Mouse (Mus musculus): Measurements from ENCODE around the gene Gm10428. TPM values are rescaled to one million over a fixed set of nuclear protein-coding genes. Genes with fewer than 3 reads are reported as not detected.

Gm10428 gene
- polyA plus RNA-seq, 1 experiment = not detected

- DNase-seq (ENCODE audit: low read depth in 1 of 2, low spot score in 2 of 2) = no peak
- WGBS = 94% methylated on average over 7 of the region's 7 CpGs
- no peaks in the 10 kb centered on the region for H3K4me1 ChIP-seq (ENCODE audit: control insufficient read depth, insufficient read depth, insufficient read length)
- no peaks in the 10 kb centered on the region for H3K27me3 ChIP-seq (ENCODE audit: control insufficient read depth, insufficient read depth, low read length)
- TF ChIP-seq CTCF (IDR thresholded peaks at IDR 0.05; ENCODE audit: extremely low read depth, insufficient read depth, insufficient read length, insufficient replicate concordance) (no peak), POLR2A (IDR thresholded peaks at IDR 0.05; ENCODE audit: low read depth, low read length) (no peak)
- H3K36me3 ChIP-seq (ENCODE audit: control insufficient read depth, insufficient read depth, low read length) = peaks cover 5% of the 10 kb centered on the region; the same call in 1 of the 2 replicates
- no peak overlapping the region for H3K27ac ChIP-seq (ENCODE audit: insufficient read depth, low read length)
- H3K4me3 ChIP-seq (ENCODE audit: extremely low read depth, insufficient read depth, insufficient read length) = no peak overlapping the region
These were observed 23.6 kb downstream of the Gm10428 start for GRCm38 (mm10) chr11:62776510-62776909.

DNA sequence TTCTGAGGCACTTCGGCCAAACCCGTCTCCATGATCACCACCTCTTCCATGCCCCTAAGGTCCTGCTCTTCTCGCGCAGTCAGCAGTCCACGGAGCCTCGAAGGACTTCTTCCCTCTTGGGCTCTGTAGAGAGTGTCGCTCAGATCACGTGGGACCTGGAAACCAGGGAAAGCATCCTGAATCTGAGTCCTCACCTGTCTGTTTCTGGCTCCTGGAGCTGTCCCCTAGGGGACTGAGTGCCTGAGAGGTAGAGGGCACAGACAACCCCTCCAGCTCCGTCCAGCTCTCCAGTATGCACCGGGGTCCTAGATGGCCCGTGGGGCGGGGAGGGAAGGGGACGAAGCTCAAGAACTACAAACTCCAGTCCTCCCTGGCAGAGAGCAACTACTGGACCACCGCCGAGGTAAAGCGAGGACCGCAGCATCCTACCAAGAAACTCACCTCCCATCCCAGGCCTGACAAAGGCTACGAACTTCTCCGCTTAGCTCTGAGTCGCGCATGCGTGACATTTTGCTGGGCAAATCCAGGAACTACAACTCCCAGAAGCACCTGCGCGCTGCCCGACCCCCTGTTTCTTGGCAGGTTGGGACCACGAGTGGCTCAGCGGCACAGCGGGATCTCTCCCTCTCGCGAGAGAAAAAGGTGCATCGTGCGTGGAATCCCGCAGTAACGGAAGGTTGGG is 36.2 kb downstream of the Gm10428 start, which contains the start of gene Zfp286:
Gene Zfp286, minus strand, starts transcription at position 528 of the 682 bp plus-strand sequence.
- no peak for TF ChIP-seq CTCF (IDR thresholded peaks at IDR 0.05; ENCODE audit: extremely low read depth, insufficient read depth, insufficient read length, insufficient replicate concordance)
- Histone ChIP-seq H3K4me3 (ENCODE audit: extremely low read depth, insufficient read depth, insufficient read length) (peak within 1 kb of the TSS; percentile 59), H3K27ac (ENCODE audit: insufficient read depth, low read length) (no peak within 1 kb of the TSS), H3K36me3 (ENCODE audit: control insufficient read depth, insufficient read depth, low read length) (no peaks in the 10 kb centered on the region), H3K27me3 (ENCODE audit: control insufficient read depth, insufficient read depth, low read length) (no peaks in the 10 kb centered on the region), H3K4me1 (ENCODE audit: control insufficient read depth, insufficient read depth, insufficient read length) (peaks cover 4% of the 10 kb centered on the region)
- peak; percentile 59 to 74 for DNase-seq (ENCODE audit: low read depth in 1 of 2, low spot score in 2 of 2)
- whole genome bisulfite sequencing = 10% methylated on average over 34 of the region's 34 CpGs

DNA sequence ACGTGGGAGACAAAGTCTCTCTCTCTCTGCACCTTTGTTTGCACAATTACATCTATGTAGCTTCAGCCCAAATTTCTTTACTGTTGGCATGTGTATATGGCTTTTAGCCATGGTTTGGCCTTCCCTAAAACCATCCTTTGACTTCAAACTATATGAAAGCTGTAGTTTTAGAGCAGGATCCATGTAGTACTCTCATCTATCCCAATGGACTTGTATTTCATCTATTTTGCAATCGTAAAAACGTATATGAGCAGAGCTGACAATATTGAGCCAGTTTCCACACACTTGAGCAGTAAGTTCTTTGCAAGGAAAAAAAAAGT is 36.7 kb downstream of the Gm10428 start:
- TF ChIP-seq CTCF (IDR thresholded peaks at IDR 0.05; ENCODE audit: extremely low read depth, insufficient read depth, insufficient read length, insufficient replicate concordance) (no peak), POLR2A (IDR thresholded peaks at IDR 0.05; ENCODE audit: low read depth, low read length) (no peak)
- Histone ChIP-seq H3K4me1 (ENCODE audit: control insufficient read depth, insufficient read depth, insufficient read length) (peaks cover 4% of the 10 kb centered on the region), H3K27ac (ENCODE audit: insufficient read depth, low read length) (no peak overlapping the region), H3K27me3 (ENCODE audit: control insufficient read depth, insufficient read depth, low read length) (no peaks in the 10 kb centered on the region), H3K4me3 (ENCODE audit: extremely low read depth, insufficient read depth, insufficient read length) (peak overlapping the region; percentile 59; the same call in 1 of the 2 replicates), H3K36me3 (ENCODE audit: control insufficient read depth, insufficient read depth, low read length) (no peaks in the 10 kb centered on the region)
- DNase-seq (ENCODE audit: low read depth in 1 of 2, low spot score in 2 of 2) = no peak
- WGBS = 60% methylated on average over 3 of the region's 3 CpGs

Other genes starting within 250 kb of the Gm10428 start
- 8.5 and 9.4 TPM in 2 replicates for gene Cenpv, start 213.8 kb upstream of the Gm10428 start, polyA plus RNA-seq (2012; rRNA removed)
- gene Ubb, start 201.9 kb upstream of the Gm10428 start, polyA plus RNA-seq (2012; rRNA removed) = 1,229 and 1,312 TPM in 2 replicates
- gene Trpv2, start 178.6 kb upstream of the Gm10428 start, polyA plus RNA-seq (2012; rRNA removed) = 35.4 and 39.8 TPM in 2 replicates
- 6.6 and 9.4 TPM in 2 replicates for gene Lrrc75a, start 104.6 kb upstream of the Gm10428 start, polyA plus RNA-seq (2012; rRNA removed)
- 22.3 and 24.6 TPM in 2 replicates for gene Mmgt2, start 104.4 kb upstream of the Gm10428 start, polyA plus RNA-seq (2012; rRNA removed)
- gene Zfp287, start 21.2 kb upstream of the Gm10428 start, polyA plus RNA-seq (2012; rRNA removed) = 1.5 and 1.8 TPM in 2 replicates
- 0.15 and 0.64 TPM in 2 replicates for gene Zfp286, start 36.4 kb downstream of the Gm10428 start, polyA plus RNA-seq (2012; rRNA removed)
- 0.74 TPM in 2 replicates for gene Trim16, start 67.1 kb downstream of the Gm10428 start, polyA plus RNA-seq (2012; rRNA removed)
- 0.69 and 1.1 TPM in 2 replicates for gene Fbxw10, start 94.0 kb downstream of the Gm10428 start, polyA plus RNA-seq (2012; rRNA removed)
- 5.1 and 6.2 TPM in 2 replicates for gene Tvp23b, start 126.4 kb downstream of the Gm10428 start, polyA plus RNA-seq (2012; rRNA removed)
- not detected in 2 replicates for gene Cdrt4, start 198.1 kb downstream of the Gm10428 start, polyA plus RNA-seq (2012; rRNA removed)